Mouse (Mus musculus) hindbrain, embryonic 12.5 days (tissue): ENCODE results near the gene Atp1b2. TPM values are rescaled to one million over a fixed set of nuclear protein-coding genes. Genes with fewer than 3 reads are reported as not detected.

Experiments
- ATAC-seq: fragments of 200-750 bp; cut with Nextera tagmentation; 2 replicates; pipeline ENCODE4 v1.8.0; 2017; ENCODE audit warnings: moderate TSS enrichment; ENCODE audit not compliant: low FRiP score
- H3K27ac ChIP-seq: fragments of 300-500 bp; sonication (generic); 2 replicates; pipeline ENCODE4 v1.5.1; 2016; ENCODE audit warnings: mild to moderate bottlenecking
- H3K27me3 ChIP-seq: fragments of 300-500 bp; sonication (generic); 2 replicates; pipeline ENCODE4 v1.6.1; 2016; ENCODE audit warnings: mild to moderate bottlenecking
- H3K36me3 ChIP-seq: fragments of 300-500 bp; sonication (generic); 2 replicates; pipeline ENCODE4 v1.6.1; 2016; ENCODE audit warnings: mild to moderate bottlenecking
- H3K4me1 ChIP-seq: fragments of 300-500 bp; sonication (generic); 2 replicates; pipeline ENCODE4 v1.6.1; 2016
- H3K4me2 ChIP-seq: fragments of 300-500 bp; sonication (generic); replicated peaks from 2 replicates; pipeline ENCODE4 v1.6.1; 2016; ENCODE audit warnings: mild to moderate bottlenecking
- H3K4me3 ChIP-seq: fragments of 300-500 bp; sonication (generic); 2 replicates; pipeline ENCODE4 v1.5.1; 2016; ENCODE audit warnings: mild to moderate bottlenecking
- H3K9ac ChIP-seq: fragments of 300-500 bp; sonication (generic); 2 replicates; pipeline ENCODE4 v1.6.1; 2016; ENCODE audit warnings: mild to moderate bottlenecking, moderate library complexity
- H3K9me3 ChIP-seq: fragments of 300-500 bp; sonication (generic); replicated peaks from 2 replicates; pipeline ENCODE4 v1.6.1; 2016; ENCODE audit warnings: mild to moderate bottlenecking
- WGBS: fragments of 180-500 bp; shearing (Covaris S2); methylation state at CpG from one replicate; pipeline ENCODE4 v1.1.7; 2016; 5-methylcytosine and 5-hydroxymethylcytosine counted together
- polyA plus RNA-seq: library from polyadenylated mRNA; unstranded; fragments of >200 nt; fragmentation: Nextera tagmentation; extraction: Ambion mirVana; gene quantifications from 2 replicates; pipeline ENCODE4 v1.2.1, GENCODE M21; 2016

Atp1b2 gene
- polyA plus RNA-seq, 1 experiment from 2014 or later, result 12.1 TPM

GRCm38 (mm10) chr11:69575220-69575619 is 30.5 kb downstream of the Atp1b2 start:
- WGBS, result 68% methylated on average over 3 of the region's 3 CpGs
- Histone ChIP-seq H3K4me1 (peaks cover 30% of the 10 kb centered on the region), H3K27me3 (no peaks in the 10 kb centered on the region), H3K9me3 (no peaks in the 10 kb centered on the region), H3K4me2 (no peak overlapping the region), H3K4me3 (no peak overlapping the region), H3K9ac (no peak overlapping the region), H3K27ac (no peak overlapping the region), H3K36me3 (peaks cover 34% of the 10 kb centered on the region)
- ATAC-seq, result no peak

DNA sequence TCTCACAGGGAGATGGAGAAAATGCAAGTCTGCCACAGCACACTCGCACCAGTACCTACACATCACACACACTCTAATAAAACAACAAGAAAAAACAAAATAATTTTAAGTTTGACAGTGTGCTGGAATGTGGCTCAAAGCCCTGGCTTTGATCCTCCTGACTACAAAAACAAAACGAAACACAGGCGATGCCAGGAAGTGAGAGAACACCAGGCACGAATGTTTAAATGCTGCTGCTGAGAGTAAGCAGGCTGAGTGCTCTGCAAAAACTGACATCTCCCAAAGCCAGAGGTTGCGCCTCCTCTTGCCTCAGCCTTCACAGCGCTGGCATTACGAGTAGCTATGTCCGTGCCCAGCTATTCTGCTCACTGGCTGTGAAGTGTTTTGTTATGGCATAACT is 40.6 kb downstream of the Atp1b2 start:
- H3K27ac ChIP-seq, result no peak overlapping the region
- 0 out of 2 replicates have a peak, but pooled peaks cover 3% of the 10 kb centered on the region for H3K27me3 ChIP-seq
- H3K9me3 ChIP-seq, result no peaks in the 10 kb centered on the region
- H3K4me3 ChIP-seq, result no peak overlapping the region
- no peak for ATAC-seq
- peaks cover 54% of the 10 kb centered on the region for H3K36me3 ChIP-seq
- H3K4me1 ChIP-seq, result peaks cover 24% of the 10 kb centered on the region
- 78% methylated on average over 8 of the region's 8 CpGs for WGBS
- no peak overlapping the region for H3K4me2 ChIP-seq
- H3K9ac ChIP-seq, result no peak overlapping the region

GRCm38 (mm10) chr11:69564391-69564790 is 41.4 kb downstream of the Atp1b2 start:
- Histone ChIP-seq H3K27me3 (0 out of 2 replicates have a peak, but pooled peaks cover 3% of the 10 kb centered on the region), H3K36me3 (peaks cover 48% of the 10 kb centered on the region), H3K9me3 (no peaks in the 10 kb centered on the region), H3K4me1 (peaks cover 29% of the 10 kb centered on the region), H3K9ac (no peak overlapping the region), H3K27ac (no peak overlapping the region), H3K4me2 (no peak overlapping the region), H3K4me3 (no peak overlapping the region)
- whole genome bisulfite sequencing, result 47% methylated on average over 3 of the region's 3 CpGs
- no peak for ATAC-seq

DNA sequence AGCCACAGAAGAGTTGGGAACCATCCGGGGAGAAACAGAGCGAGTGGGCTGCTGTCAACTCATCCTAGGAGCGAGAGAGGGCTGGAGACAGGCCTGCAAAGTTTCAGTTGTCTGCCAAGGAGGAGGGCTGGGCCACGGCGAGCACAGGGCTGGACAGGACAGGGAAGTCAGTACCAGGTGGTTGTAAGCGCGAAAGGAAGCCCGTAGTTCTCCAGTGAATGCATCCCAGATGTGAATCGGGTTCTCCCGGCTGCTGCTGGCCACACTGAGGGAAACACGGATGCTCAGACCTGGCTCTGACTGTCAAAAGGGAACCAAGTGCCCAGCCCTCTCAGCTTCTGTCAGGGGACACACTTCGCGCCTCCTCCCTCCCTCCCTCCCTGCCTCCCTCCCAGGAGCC is 42.4 kb downstream of the Atp1b2 start:
- peaks cover 48% of the 10 kb centered on the region for H3K36me3 ChIP-seq
- no peaks in the 10 kb centered on the region for H3K9me3 ChIP-seq
- H3K9ac ChIP-seq, result no peak overlapping the region
- no peak overlapping the region for H3K27ac ChIP-seq
- no peak overlapping the region for H3K4me2 ChIP-seq
- H3K4me3 ChIP-seq, result no peak overlapping the region
- no peak for ATAC-seq
- H3K27me3 ChIP-seq, result 0 out of 2 replicates have a peak, but pooled peaks cover 3% of the 10 kb centered on the region
- WGBS, result 72% methylated on average over 13 of the region's 13 CpGs
- H3K4me1 ChIP-seq, result peaks cover 40% of the 10 kb centered on the region

DNA sequence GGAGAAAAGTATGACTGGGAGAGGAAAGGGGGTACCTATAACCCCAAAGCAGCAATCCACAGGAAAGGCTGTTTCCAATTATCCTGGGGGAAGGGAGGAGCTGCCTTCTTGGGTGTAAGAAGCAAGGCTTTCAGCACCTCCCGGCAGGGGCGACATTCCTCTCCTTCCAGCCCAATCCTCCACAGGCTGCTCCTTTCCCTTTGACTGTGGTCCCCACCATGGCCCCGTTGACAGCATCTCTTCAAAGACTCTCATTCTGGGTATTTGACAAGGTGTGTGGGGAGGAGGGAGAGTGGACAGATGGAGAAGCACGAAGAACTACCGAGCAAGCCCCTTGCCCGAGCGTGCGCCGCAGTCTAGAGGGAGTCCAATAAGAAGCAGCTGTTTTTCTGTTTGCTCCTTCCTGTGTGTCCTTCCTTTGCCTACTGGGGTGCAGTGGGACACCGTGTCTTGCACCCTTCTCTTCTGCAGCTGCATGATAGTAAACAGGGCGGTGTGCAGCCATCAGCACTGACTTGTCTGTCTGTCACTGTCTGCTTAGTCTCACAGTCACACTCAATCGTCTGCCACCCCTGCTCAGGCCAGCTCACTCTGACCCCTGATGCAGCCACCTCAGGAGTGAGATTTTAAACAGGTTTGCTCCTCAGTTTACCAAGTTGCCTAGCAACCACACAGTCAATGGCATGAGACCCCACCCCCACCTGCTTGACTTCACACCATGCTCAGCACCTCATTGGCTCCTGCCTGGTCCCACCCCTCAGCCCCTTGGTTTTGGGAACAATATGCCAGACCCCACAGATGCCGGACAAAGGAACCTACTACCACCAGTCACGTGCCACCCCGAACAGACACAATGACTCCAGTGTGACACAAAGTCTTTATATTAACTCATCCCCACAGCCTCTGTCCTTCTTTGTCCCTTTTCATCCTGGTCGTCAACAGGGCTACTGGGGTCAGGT is 44.6 kb downstream of the Atp1b2 start:
- peaks cover 62% of the 10 kb centered on the region for H3K4me1 ChIP-seq
- peak overlapping the region; percentile 81; the same call in 1 of the 2 replicates for H3K4me3 ChIP-seq
- H3K4me2 ChIP-seq, result peak overlapping the region; percentile 95
- ATAC-seq, result peak; percentile 51; the same call in 1 of the 2 replicates
- H3K36me3 ChIP-seq, result peaks cover 35% of the 10 kb centered on the region
- 9% methylated on average over 16 of the region's 16 CpGs for WGBS
- no peaks in the 10 kb centered on the region for H3K9me3 ChIP-seq
- 0 out of 2 replicates have a peak, but pooled peaks cover 5% of the 10 kb centered on the region for H3K27me3 ChIP-seq
- H3K27ac ChIP-seq, result peak overlapping the region; percentile 92
- peak overlapping the region; percentile 99 for H3K9ac ChIP-seq

DNA sequence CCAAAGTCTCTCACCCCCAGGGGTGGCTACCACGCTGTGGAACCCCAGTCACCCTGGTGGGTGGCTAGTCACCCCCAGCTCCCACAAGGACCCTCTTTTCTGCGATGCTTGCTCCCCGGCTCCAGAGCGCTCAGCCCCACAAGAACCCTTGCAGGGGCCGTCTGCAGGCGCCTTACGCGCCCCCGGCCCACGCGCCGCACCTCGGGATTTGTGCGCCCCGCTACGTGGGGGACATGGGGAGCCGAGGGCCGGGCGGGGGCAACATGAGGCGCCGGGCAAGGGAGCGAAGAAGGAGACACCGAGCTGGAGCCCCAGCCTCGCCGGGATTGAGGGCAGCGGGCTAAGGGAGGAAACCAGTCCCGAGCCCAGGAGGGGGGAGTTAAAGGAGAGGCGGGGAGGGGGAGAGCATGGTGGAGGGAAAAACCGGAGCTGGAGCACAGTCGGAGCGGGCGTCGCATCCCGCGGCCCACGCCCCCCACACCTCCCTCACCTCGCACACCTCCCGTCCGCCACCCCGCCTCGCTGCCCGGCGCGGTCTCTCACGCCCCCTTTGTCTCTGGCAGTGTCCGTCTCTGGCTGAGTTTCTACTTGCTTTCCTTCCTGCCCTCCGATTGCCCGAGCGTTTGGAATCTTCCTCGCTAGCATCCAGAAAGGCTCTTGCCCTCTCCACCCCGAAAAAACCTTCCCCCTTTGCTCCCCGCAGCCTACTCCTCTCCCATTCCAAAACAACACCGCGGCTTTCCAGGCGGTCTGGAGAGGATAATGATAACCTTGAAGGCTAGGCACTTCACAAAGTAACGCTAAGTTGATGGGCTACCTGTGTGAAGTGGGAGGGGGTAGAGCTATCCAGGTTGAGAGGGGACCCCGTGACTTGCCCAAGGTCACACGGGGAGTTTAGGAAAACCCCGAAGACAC is 45.6 kb downstream of the Atp1b2 start, which contains the start of gene Efnb3:
Gene Efnb3, minus strand, starts transcription at position 355 of the 915 bp plus-strand sequence.
- ATAC-seq, result peak; percentile 38
- peaks cover 27% of the 10 kb centered on the region for H3K36me3 ChIP-seq

DNA sequence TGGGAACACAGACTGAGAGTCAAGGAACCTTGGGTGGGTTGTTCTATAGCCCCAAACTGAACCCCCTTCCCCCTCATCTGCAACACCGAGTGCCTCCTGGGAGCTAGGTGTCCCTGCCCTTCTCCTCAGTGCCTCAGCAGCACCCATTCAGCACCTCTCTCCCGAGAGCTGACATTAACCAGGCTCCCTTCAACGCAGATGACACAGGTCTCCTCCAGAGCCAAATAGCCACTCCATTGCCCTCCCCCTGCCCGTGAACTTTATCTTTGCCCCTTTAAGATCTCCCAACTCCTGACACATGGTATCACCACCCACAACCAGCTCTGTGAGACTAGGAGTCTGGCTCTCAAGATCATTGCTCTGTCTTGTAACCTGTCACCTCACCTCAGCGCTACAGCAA is 46.6 kb downstream of the Atp1b2 start:
- Histone ChIP-seq H3K4me2 (peak overlapping the region; percentile 95), H3K9me3 (no peaks in the 10 kb centered on the region), H3K36me3 (peaks cover 28% of the 10 kb centered on the region), H3K4me1 (peaks cover 78% of the 10 kb centered on the region), H3K4me3 (peak overlapping the region; percentile 81), H3K27ac (peak overlapping the region; percentile 92), H3K27me3 (0 out of 2 replicates have a peak, but pooled peaks cover 5% of the 10 kb centered on the region), H3K9ac (peak overlapping the region; percentile 99)
- ATAC-seq, result no peak
- 7% methylated on average over 5 of the region's 5 CpGs for WGBS

More for the DNA sequence above, 45.6 kb downstream of the Atp1b2 start, which contains the start of gene Efnb3:
- no peaks in the 10 kb centered on the region for H3K9me3 ChIP-seq
- H3K9ac ChIP-seq, result peak within 1 kb of the TSS; percentile 99
- peaks cover 69% of the 10 kb centered on the region for H3K4me1 ChIP-seq
- H3K27ac ChIP-seq, result peak within 1 kb of the TSS; percentile 92
- peak within 1 kb of the TSS; percentile 95 for H3K4me2 ChIP-seq
- peak within 1 kb of the TSS; percentile 81 for H3K4me3 ChIP-seq
- WGBS, result 1% methylated on average over 50 of the region's 59 CpGs
- 0 out of 2 replicates have a peak, but pooled peaks cover 5% of the 10 kb centered on the region for H3K27me3 ChIP-seq

GRCm38 (mm10) chr11:69558756-69559155 is 47.0 kb downstream of the Atp1b2 start:
- Histone ChIP-seq H3K36me3 (peaks cover 29% of the 10 kb centered on the region), H3K9ac (peak overlapping the region; percentile 99), H3K27me3 (0 out of 2 replicates have a peak, but pooled peaks cover 5% of the 10 kb centered on the region), H3K27ac (peak overlapping the region; percentile 92; the same call in 1 of the 2 replicates), H3K4me2 (peak overlapping the region; percentile 95), H3K4me3 (peak overlapping the region; percentile 81), H3K9me3 (no peaks in the 10 kb centered on the region), H3K4me1 (peaks cover 82% of the 10 kb centered on the region)
- WGBS, result 4% methylated on average over 6 of the region's 6 CpGs
- ATAC-seq, result no peak

DNA sequence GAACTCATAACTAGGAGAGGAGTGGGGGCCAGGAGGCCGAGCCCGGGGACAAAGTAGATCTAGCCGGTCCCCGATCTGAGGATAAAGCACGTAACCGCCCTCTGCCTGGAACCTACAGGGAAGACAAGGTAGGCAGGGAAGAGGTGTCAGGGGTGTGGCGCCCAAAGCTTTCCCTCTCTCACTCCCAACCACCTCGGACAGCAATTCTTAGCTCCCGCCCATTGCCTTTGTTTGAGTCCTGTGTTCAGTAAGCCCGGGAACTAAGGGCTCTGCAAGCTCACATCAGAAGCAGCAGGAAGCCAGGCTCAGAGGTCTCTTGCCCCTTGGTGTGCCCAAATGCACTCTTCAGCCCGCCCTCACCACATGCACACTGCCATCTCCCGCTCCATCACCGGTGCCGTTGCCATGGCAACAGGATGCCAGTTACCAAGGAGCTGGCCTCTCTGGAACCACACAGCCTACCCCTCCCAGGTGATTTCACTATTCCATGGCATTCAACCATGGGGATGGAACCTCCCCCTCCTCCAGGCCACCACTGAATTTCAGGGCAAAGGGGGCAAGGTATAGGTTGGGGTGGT is 48.3 kb downstream of the Atp1b2 start:
- Histone ChIP-seq H3K4me3 (peak overlapping the region; percentile 81), H3K4me2 (peak overlapping the region; percentile 95), H3K27ac (peak overlapping the region; percentile 49; the same call in 1 of the 2 replicates), H3K36me3 (peaks cover 16% of the 10 kb centered on the region), H3K9ac (peak overlapping the region; percentile 42), H3K4me1 (peaks cover 94% of the 10 kb centered on the region), H3K9me3 (no peaks in the 10 kb centered on the region), H3K27me3 (0 out of 2 replicates have a peak, but pooled peaks cover 2% of the 10 kb centered on the region)
- 19% methylated on average over 14 of the region's 14 CpGs for WGBS
- peak; percentile 21; the same call in 1 of the 2 replicates for ATAC-seq

DNA sequence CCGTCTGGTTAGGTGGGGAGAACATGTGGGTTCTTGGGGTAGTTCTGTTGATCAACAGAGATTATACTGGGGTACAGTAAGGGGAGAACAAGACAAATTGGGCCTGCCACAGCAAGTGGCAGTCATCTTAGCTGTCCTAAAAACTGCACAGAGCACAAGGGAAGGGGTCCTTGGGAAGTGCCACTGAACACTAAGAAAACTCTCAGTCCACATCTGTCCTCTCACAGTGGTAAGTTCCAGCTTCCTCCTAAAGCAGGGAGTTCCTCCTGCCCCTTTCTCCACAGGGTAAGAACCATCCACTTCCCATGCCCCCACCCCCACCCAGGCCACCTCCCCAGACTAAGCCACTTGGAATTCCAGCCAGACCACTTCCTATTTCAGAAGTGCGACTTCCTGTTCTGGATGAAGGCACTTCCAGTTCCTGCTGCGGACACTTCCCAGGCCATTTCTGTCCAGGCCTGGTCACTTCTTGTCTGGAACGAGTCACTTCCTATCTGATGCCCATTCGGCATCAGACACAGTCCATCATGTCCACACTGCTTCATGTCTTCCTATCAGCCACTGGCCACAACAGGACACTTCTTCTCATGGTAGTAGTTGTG is 51.1 kb downstream of the Atp1b2 start:
- WGBS, result 72% methylated on average over 5 of the region's 5 CpGs
- H3K9me3 ChIP-seq, result no peaks in the 10 kb centered on the region
- H3K27ac ChIP-seq, result peak overlapping the region; percentile 66
- H3K4me3 ChIP-seq, result no peak overlapping the region
- no peak for ATAC-seq
- H3K9ac ChIP-seq, result no peak overlapping the region
- H3K27me3 ChIP-seq, result 0 out of 2 replicates have a peak, but pooled peaks cover 2% of the 10 kb centered on the region
- H3K4me2 ChIP-seq, result no peak overlapping the region
- peaks cover 10% of the 10 kb centered on the region; the same call in 1 of the 2 replicates for H3K36me3 ChIP-seq
- H3K4me1 ChIP-seq, result peaks cover 81% of the 10 kb centered on the region

DNA sequence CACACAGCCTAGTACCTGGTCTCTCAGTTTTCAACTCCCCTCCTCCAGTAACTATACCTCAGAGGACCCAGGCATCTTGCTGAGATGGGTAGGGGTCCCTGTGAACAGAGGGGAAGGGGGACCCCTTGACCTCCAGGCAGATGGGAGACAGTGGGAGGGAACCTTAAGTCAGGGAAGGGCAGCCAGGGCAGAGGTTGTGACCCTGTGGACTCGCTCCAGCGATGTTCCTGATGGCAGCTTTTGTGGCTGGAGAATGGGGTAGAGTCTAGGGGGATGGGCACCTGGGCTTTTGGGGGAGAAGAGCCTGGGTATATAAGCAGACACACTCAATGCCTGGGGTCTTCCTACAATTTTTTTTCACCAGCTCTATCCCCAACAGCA is 52.4 kb downstream of the Atp1b2 start:
- Histone ChIP-seq H3K4me2 (peak overlapping the region; percentile 44), H3K9me3 (no peaks in the 10 kb centered on the region), H3K27ac (peak overlapping the region; percentile 90), H3K4me3 (no peak overlapping the region), H3K36me3 (peaks cover 10% of the 10 kb centered on the region; the same call in 1 of the 2 replicates), H3K27me3 (0 out of 2 replicates have a peak, but pooled peaks cover 2% of the 10 kb centered on the region), H3K9ac (no peak overlapping the region), H3K4me1 (peaks cover 81% of the 10 kb centered on the region)
- 0 out of 2 replicates have a peak, but pooled peaks have one; percentile 9 for ATAC-seq
- 0% methylated on average over 2 of the region's 2 CpGs for WGBS
